Mouse (Mus musculus) brown adipose tissue, adult 24 weeks (tissue): ENCODE results near the gene Klrb1c. TPM values are rescaled to one million over a fixed set of nuclear protein-coding genes. Genes with fewer than 3 reads are reported as not detected.
A peak's percentile ranks its signal among the peaks of the same experiment; 100 is the strongest.
"Not testable (repeated sequence)": the region's sequence is repeated elsewhere in the genome, so short reads cannot be mapped to it uniquely, and the experiment has no call there.

Experiments
- H3K27ac ChIP-seq: fragments of 200-500 bp; replicated peaks from 2 replicates; pipeline ENCODE4 v1.5.1; 2012; ENCODE audit warnings: low read depth, mild to moderate bottlenecking, low read length
- H3K4me1 ChIP-seq: fragments of 200-500 bp; 2 replicates; pipeline ENCODE4 v1.6.1; 2012; ENCODE audit warnings: low read length, mixed read lengths; ENCODE audit not compliant: control insufficient read depth, insufficient read depth, insufficient read length
- H3K4me3 ChIP-seq: fragments of 200-500 bp; 2 replicates; pipeline ENCODE4 v1.5.1; 2012; ENCODE audit warnings: low read depth, mild to moderate bottlenecking, low read length, moderate library complexity; ENCODE audit not compliant: insufficient read depth
- polyA plus RNA-seq: library from polyadenylated mRNA; stranded (reverse); fragments of >200 nt; gene quantifications from 2 replicates; pipeline ENCODE4 v1.2.4, GENCODE M21; 2012; ENCODE audit not compliant: missing spikeins, insufficient read depth, insufficient read length

Klrb1c gene
- polyA plus RNA-seq, 1 experiment, result not detected

DNA sequence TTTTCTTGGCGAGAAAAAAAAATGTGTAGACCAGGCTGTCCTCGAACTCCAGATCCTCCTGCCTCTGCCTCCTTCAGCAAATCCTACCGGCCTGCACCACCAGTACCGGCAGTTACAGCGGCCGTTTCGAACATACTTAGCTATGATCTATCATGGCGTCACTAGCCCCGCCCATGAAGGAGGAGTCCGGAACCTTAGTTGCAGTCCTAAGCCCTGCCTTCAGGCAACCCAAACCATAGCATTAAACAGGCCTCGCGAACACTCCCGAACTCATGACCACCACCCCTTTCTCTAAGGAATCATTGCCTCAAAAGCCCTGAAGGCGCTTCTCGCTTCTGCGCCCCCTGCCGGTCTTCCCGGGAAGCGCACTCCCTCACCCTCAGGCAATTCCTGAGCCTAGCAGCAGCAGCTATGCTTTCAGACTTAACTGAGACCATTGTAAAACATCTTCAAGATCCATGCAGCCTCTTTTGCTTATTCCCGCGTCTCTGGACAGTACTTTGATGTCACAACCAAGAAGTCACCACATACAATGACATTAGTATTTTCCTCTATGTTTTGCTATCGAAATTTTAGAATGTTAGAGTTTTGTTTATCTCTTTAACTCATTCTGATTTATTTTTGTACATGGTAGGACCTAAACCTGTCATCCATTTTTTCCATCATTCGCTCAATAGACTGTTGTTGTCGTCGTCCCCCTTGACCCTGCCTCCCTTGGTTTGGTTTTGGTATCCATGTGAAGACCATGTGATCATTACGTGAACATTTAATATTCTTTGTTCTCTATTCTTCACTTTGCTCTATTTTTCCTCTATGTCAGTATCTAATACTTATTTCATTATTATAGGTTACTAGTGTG lies 14.2 kb upstream of the Klrb1c start:
- no peak overlapping the region for H3K27ac ChIP-seq
- peak overlapping the region; percentile 45 for H3K4me3 ChIP-seq
- H3K4me1 ChIP-seq, result 0 out of 2 replicates have a peak, but pooled peaks cover 1% of the 10 kb centered on the region

DNA sequence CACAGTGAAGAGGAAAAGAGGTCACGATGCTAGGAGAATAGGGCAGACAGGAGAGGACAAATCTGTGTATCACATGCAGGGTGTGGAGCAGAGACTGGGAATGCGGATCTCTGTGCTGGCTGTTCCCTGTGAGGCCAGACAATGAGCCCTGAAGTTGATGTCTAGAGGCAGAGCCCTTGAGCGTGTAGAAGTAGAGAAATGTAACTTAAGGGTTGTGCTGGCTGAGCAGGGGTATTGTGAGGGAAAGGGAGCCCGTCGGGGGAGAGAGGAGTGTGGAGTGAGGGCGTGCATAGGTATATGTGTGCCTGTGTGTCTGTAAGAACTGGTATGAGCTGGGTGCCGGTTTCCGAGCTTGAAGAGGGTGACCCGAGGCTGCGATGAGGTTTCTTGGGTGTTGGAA lies 13.5 kb upstream of the Klrb1c start:
- Histone ChIP-seq H3K4me3 (peak overlapping the region; percentile 45), H3K27ac (no peak overlapping the region), H3K4me1 (0 out of 2 replicates have a peak, but pooled peaks cover 3% of the 10 kb centered on the region)

DNA sequence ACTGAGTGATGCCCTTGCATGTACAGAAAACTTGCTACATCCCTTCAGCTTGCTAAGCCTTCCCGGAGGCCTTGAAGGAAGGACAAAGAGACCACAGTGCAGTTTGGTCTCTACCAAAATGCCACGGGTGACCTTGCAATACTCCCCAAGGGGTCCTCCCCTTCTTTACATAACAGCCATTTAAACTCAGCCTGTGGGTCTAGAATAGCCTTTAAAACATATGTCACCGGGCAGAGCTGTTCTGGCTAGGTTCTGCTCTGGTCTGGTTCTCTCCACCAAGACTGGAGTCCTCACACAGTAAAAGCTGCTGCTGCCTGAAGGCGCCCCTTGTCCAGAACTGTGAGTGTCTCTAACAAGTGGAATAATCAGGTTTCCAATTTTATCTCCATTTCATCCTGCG lies 11.7 kb upstream of the Klrb1c start:
- not testable (repeated sequence) for H3K4me3 ChIP-seq, H3K4me1 ChIP-seq, H3K27ac ChIP-seq

DNA sequence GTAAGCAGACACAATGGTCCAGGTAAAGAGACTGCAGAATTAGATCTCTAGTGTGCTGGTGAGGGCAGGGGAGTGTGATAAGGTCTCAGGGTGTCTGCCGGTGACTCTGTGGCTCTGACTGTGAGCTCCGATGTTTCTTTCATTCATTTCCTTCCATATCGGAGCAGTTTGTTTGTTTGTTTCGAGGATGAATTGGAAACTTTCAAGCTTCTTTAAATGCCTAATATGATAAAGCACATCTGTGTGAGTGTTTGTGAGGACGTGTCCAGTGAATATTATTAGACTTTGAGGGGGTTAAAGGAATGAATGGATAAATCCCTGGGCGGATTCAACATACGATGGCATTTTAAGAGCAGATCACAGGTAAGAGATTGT lies 10.9 kb upstream of the Klrb1c start:
- Histone ChIP-seq H3K4me3 (peak overlapping the region; percentile 44), H3K27ac (no peak overlapping the region)

DNA sequence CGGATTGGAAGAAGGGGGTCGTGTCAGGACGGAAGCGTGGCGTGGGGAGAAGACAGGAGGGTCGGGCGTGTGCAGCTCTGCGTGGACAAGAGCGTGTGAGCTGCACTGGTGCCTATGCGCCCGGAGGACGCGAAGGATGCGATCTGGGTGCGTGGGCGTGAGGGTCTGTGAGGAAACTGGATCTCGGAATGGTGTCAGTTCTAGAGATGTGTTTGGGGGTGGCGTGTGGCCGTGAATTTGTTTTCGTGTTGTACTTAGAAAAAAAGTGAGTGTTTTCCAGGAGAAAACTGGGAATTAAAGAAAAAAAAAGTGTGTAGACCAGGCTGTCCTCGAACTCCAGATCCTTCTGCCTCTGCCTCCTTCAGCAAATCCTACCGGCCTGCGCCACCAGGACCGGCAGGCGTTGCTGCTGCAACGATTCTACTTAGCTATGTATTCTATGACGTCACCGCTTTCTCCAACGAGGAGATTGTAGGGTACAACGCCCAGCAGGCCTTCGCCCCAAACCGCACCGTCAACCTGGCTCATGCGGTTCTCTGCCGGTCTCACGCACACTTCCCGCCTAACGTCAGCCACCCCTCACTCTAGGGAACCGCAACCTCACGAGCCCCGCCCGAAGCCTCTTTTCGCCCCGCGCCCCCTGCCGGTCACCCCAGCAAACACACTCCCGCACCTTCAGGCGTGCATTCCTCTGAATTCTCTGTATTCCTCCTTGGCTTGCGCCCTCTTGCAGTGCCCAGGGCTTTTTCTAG lies 10.3 kb upstream of the Klrb1c start:
- H3K27ac ChIP-seq, result peak overlapping the region; percentile 80
- H3K4me3 ChIP-seq, result peak overlapping the region; percentile 83
- H3K4me1 ChIP-seq, result not testable (repeated sequence)

More for the DNA sequence above, 10.9 kb upstream of the Klrb1c start:
- 0 out of 2 replicates have a peak, but pooled peaks cover 3% of the 10 kb centered on the region for H3K4me1 ChIP-seq

DNA sequence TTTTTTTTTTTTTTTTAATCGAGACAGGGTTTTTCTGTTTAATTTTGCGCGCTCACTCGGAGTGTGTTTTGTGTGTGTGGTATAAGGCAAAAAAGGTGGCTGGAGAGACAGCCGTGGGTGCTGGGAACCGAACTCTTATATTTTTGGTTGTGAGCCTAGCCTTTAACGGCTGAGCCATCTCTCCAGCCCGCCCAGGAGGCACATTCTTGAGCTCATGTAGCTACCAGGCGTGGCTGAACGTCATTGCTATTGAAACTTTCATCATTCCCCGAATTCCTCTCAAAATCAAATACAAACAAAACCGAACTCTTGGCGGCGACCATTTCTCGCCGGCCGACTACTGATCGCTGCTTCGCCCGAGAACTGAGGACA lies 9.7 kb upstream of the Klrb1c start:
- peak overlapping the region; percentile 83 for H3K4me3 ChIP-seq
- peak overlapping the region; percentile 70 for H3K27ac ChIP-seq

DNA sequence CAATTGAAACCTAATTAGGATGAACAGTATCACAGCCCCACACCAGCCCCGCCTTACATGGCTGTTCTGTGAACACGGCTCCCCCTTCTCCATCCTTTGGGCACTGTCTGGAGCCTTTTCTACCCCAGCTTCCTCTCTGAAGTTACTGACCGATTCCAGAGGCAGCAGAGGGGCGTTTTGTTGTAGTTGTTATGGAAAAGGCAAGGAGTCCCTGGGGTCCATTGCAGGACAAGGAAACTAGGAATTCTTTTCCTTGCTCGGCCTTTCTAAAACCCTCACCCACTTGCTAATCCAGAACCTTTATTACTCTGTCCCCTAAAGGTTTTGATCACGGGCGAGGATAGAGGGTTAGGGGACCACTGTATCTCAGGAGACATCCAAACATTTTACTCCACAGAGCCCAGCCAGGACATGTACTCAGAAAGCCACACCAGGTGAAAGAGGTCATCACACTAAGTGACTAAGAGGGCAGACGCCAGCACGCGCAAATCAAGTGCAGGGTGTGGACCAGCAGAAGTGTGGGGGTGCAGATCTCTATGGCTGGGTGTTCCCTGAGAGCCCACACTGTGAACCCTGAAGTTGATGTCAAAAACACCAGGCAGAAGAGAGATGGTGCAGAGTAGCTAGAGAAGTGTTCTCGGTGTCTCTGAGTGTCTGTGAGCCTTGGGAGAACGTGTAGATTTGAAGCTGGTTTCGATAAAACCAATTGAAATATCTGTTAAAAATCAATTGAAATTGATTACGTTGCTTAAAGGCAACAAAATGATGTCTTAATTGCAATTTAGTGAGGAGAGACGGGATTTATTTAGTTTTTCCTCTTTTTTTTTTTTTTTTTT lies 9.1 kb upstream of the Klrb1c start:
- peak overlapping the region; percentile 56 for H3K4me3 ChIP-seq
- H3K27ac ChIP-seq, result no peak overlapping the region
- 0 out of 2 replicates have a peak, but pooled peaks cover 3% of the 10 kb centered on the region for H3K4me1 ChIP-seq

More for the DNA sequence above, 9.7 kb upstream of the Klrb1c start:
- H3K4me1 ChIP-seq, result not testable (repeated sequence)

DNA sequence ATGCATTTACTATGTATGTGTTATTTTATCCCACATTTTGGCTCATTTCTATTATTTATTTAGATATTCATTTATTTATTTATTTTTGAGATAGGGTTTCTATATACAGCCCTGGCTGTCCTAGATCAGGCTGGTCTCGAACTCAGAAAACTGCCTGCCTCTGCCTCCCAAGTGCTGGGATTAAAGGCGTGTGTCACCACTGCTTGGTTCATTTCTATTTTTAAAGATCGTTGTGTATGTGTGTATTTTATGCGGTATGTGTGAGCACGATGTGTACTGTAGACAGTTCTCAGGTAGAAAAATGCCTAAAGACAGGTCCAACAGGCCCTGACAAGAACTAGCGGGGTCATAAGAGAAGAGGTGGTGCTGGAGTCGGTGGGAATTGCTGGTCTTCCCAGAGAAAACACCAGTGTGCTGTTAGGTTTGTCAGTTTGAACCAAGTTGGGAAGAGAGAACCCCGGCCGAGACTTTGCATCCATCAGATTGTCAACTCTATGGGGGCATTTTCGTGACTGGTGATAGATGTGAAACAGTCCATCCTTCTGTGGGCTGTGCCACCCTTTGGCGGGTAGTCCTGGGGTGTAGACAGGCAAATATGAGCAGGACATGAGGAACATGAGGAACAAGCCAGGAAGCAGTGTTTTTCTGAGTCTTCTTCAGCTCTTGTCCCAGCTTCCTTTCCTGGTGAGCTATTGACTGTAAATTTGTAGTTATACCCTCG lies 8.3 kb upstream of the Klrb1c start:
- Histone ChIP-seq H3K4me1 (0 out of 2 replicates have a peak, but pooled peaks cover 3% of the 10 kb centered on the region), H3K4me3 (peak overlapping the region; percentile 56), H3K27ac (no peak overlapping the region)

DNA sequence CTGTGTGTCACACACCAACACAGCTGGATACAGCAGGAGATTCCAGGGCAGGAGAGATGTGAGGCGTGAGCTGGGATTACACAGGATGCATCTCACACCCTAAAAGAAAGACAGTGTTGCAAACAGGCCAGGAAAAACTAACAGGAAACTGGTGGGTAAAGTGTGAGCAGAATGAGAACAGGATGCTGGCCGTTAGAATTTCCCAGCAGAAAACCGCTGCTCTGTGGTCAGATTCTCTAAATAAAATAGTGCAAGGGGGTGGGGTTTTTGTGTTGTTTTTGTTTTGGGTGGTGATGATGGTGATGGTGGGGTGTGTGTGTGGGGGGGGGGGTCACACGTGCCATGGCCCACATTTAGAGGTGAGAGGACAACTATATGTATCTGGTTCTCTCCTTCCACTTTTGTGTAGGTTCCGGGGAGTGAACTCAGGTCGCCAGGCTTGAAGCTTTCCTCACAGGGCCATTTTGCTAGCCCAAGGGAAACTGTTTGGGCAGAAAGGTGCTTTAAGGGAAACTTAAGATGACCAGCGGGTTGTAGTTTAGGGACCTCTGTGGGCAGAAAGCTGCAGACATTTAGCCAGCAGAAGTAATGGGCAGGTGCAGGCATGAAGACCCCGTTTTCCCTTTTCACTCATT lies 7.4 kb upstream of the Klrb1c start:
- no peak overlapping the region for H3K4me3 ChIP-seq
- no peak overlapping the region for H3K27ac ChIP-seq
- H3K4me1 ChIP-seq, result 0 out of 2 replicates have a peak, but pooled peaks cover 3% of the 10 kb centered on the region

DNA sequence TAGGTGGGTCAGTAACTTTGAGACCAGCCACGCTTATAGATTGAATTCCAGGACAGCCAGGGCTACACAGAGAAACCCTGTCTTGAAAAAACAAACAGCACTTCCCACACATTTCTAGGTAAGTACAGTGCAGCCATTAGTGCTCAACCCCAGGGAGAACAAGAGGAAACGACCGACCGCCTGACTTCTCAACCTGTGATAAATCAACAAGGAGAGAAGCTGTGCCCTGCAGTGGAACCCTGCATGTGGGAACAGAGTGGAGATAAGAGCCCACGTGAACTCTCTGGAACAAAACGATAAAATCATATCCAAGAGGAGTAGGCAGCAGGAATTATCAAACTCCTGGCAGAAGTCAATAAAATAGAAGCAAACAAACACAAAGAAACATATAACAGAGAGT lies 4.7 kb upstream of the Klrb1c start:
- Histone ChIP-seq H3K4me1 (0 out of 2 replicates have a peak, but pooled peaks cover 3% of the 10 kb centered on the region), H3K27ac (no peak overlapping the region), H3K4me3 (no peak overlapping the region)

DNA sequence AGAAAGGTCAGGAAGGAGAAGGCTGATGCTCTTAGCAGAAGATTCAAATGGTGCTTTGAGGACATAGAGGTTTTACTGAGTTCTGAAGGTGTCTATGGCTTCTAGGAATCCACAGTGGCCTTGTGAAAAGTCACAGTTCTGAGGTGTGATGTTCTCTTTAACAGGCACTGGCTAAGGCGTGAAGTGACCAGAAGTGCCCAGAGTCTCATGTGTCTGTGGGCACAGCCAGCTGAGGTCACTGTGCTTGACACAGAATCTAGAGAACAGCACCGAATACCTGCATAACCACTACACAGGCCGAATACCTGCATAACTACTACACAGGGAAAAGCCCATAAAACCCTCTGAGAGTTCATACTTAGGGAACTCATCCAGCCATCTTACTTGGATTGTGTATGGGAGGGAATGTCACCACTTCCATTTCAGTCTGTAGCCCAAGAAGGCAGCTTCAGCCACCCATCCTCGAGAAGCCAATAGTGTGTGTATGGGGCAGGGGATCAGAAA lies 1.5 kb upstream of the Klrb1c start:
- H3K27ac ChIP-seq, H3K4me3 ChIP-seq, H3K4me1 ChIP-seq: not testable (repeated sequence)

DNA sequence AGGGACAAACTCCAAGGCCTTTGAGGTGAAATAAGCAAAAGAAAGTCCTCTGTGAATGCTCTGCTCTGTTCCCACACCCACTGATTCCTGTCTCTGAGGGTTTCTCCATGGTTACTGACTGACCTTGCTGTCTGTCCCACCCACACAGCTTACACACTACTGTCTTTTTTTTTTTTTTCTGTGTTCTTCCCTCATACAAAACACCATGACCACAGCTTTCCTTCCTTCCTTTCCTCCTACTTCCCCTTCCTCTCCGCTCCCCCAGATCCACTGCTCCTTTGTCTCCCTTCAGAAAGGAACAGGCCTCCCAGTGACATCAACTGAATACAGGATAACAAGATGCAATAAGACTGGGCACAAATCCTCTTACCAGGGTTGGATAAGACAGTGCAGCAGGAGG lies 498 bp downstream of the Klrb1c start:
- H3K27ac ChIP-seq, result no peak overlapping the region
- no peaks in the 10 kb centered on the region for H3K4me1 ChIP-seq
- no peak overlapping the region for H3K4me3 ChIP-seq

DNA sequence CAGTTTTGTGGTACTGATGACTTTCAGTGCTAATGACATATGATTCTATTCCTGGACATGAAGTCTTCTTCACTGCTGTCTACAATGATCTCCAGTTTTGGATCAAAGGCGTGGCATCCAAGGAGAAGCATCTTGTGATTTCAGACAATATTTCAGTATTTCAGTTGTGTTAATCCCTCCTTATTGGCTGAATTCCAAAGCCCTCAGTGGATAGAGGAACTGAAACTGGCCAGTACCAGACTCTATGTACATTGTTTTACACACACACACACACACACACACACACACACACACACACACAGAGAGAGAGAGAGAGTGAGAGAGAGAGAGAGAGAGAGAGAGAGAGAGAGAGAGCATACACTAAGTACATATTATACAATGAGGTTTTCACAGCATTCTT lies 2.6 kb downstream of the Klrb1c start:
- H3K27ac ChIP-seq, H3K4me1 ChIP-seq, H3K4me3 ChIP-seq: not testable (repeated sequence)
